Mouse (Mus musculus) forebrain, embryonic 11.5 days (tissue): ENCODE results near the gene Dhx57. TPM values are rescaled to one million over a fixed set of nuclear protein-coding genes. Genes with fewer than 3 reads are reported as not detected.
A peak's percentile ranks its signal among the peaks of the same experiment; 100 is the strongest.

Experiments used
- ATAC-seq: fragments of 200-750 bp; cut with Nextera tagmentation; replicated peaks from 2 replicates; pipeline ENCODE4 v1.8.0; 2017; ENCODE audit warnings: moderate TSS enrichment; ENCODE audit not compliant: low FRiP score
- DNase-seq: peaks from one replicate; pipeline ENCODE4 v3.0.0-alpha.2; 2017; ENCODE audit warnings: low spot score
- H3K27ac ChIP-seq: fragments of 300-500 bp; sonication (generic); 2 replicates; pipeline ENCODE4 v1.5.1; 2014; ENCODE audit warnings: low read depth, low read length
- H3K27me3 ChIP-seq: fragments of 300-500 bp; sonication (generic); 2 replicates; pipeline ENCODE4 v1.6.1; 2014; ENCODE audit warnings: mild to moderate bottlenecking, low read length, mixed read lengths; ENCODE audit not compliant: control insufficient read depth, insufficient read depth
- H3K36me3 ChIP-seq: fragments of 300-500 bp; sonication (generic); 2 replicates; pipeline ENCODE4 v1.6.1; 2014; ENCODE audit warnings: mild to moderate bottlenecking, low read length, moderate library complexity, mixed read lengths; ENCODE audit not compliant: control insufficient read depth, insufficient read depth
- H3K4me1 ChIP-seq: fragments of 300-500 bp; sonication (generic); replicated peaks from 2 replicates; pipeline ENCODE4 v1.6.1; 2014; ENCODE audit warnings: low read length, mixed read lengths; ENCODE audit not compliant: control insufficient read depth, insufficient read depth
- H3K4me2 ChIP-seq: fragments of 300-500 bp; sonication (generic); 2 replicates; pipeline ENCODE4 v1.6.1; 2014; ENCODE audit warnings: low read depth, mild to moderate bottlenecking, low read length, moderate library complexity, mixed read lengths; ENCODE audit not compliant: severe bottlenecking
- H3K4me3 ChIP-seq: fragments of 300-500 bp; sonication (generic); 2 replicates; pipeline ENCODE4 v1.5.1; 2014; ENCODE audit warnings: low read depth, low read length
- H3K9ac ChIP-seq: fragments of 300-500 bp; sonication (generic); 2 replicates; pipeline ENCODE4 v1.6.1; 2014; ENCODE audit warnings: low read length
- H3K9me3 ChIP-seq: fragments of 300-500 bp; sonication (generic); 2 replicates; pipeline ENCODE4 v1.6.1; 2016; ENCODE audit warnings: low read length, mixed read lengths; ENCODE audit not compliant: control insufficient read depth
- WGBS: fragments of 180-500 bp; shearing (Covaris S2); extraction: QIAGEN DNeasy Blood & Tissue Kit; methylation state at CpG from one replicate; pipeline ENCODE4 v1.1.7; 2014; 5-methylcytosine and 5-hydroxymethylcytosine counted together
- polyA plus RNA-seq: library from polyadenylated mRNA; unstranded; fragments of >200 nt; fragmentation: Nextera tagmentation; extraction: Ambion mirVana; gene quantifications from 2 replicates; pipeline ENCODE4 v1.2.1, GENCODE M21; 2014

Gene Dhx57
- polyA plus RNA-seq: 19.5 and 21.8 TPM in 2 replicates

- peak within 1 kb of the TSS; percentile 81 for H3K4me3 ChIP-seq
- no peaks in the 10 kb centered on the region for H3K9me3 ChIP-seq
- WGBS: under 1% methylated on average over 34 of the region's 35 CpGs
- H3K36me3 ChIP-seq: no peaks in the 10 kb centered on the region
- peak within 1 kb of the TSS; percentile 83 for H3K27ac ChIP-seq
- peak within 1 kb of the TSS; percentile 67 for H3K4me2 ChIP-seq
- peak; percentile 99 for ATAC-seq
- peak within 1 kb of the TSS; percentile 78 for H3K9ac ChIP-seq
- no peaks in the 10 kb centered on the region for H3K27me3 ChIP-seq
- DNase-seq: peak; percentile 98
- H3K4me1 ChIP-seq: no peaks in the 10 kb centered on the region; the same call in 1 of the 2 replicates
Measured at GRCm38 (mm10) chr17:80290074-80290657, at the start of gene Dhx57, which contains the start of gene Morn2. Dhx57 (minus strand) TSS chr17:80290476. Morn2 (plus strand) TSS chr17:80290203.

GRCm38 (mm10) chr17:80332386-80332785 is 42.1 kb upstream of the Dhx57 start:
- no peak overlapping the region for H3K4me2 ChIP-seq

GRCm38 (mm10) chr17:80326431-80326830 is 36.2 kb upstream of the Dhx57 start:
- Histone ChIP-seq H3K9ac (no peak overlapping the region), H3K4me3 (no peak overlapping the region), H3K36me3 (no peaks in the 10 kb centered on the region), H3K4me2 (no peak overlapping the region), H3K9me3 (no peaks in the 10 kb centered on the region), H3K27me3 (no peaks in the 10 kb centered on the region), H3K27ac (no peak overlapping the region), H3K4me1 (no peaks in the 10 kb centered on the region)
- ATAC-seq: no peak
- 73% methylated on average over 3 of the region's 3 CpGs for WGBS
- no peak for DNase-seq

More at GRCm38 (mm10) chr17:80332386-80332785, 42.1 kb upstream of the Dhx57 start:
- Histone ChIP-seq H3K9me3 (no peaks in the 10 kb centered on the region), H3K4me1 (no peaks in the 10 kb centered on the region), H3K9ac (no peak overlapping the region), H3K27me3 (no peaks in the 10 kb centered on the region), H3K4me3 (no peak overlapping the region), H3K36me3 (no peaks in the 10 kb centered on the region), H3K27ac (no peak overlapping the region)
- DNase-seq: no peak
- 82% methylated on average over 2 of the region's 2 CpGs for WGBS
- ATAC-seq: no peak

GRCm38 (mm10) chr17:80325456-80325855 is 35.2 kb upstream of the Dhx57 start:
- H3K4me2 ChIP-seq: no peak overlapping the region
- no peaks in the 10 kb centered on the region for H3K36me3 ChIP-seq
- H3K27me3 ChIP-seq: no peaks in the 10 kb centered on the region
- H3K4me3 ChIP-seq: no peak overlapping the region
- H3K9ac ChIP-seq: no peak overlapping the region
- no peak overlapping the region for H3K27ac ChIP-seq
- H3K9me3 ChIP-seq: no peaks in the 10 kb centered on the region
- WGBS: 91% methylated on average over 5 of the region's 5 CpGs
- no peaks in the 10 kb centered on the region for H3K4me1 ChIP-seq
- no peak for ATAC-seq
- no peak for DNase-seq

GRCm38 (mm10) chr17:80324521-80324920 is 34.2 kb upstream of the Dhx57 start:
- no peak overlapping the region for H3K4me3 ChIP-seq
- H3K36me3 ChIP-seq: no peaks in the 10 kb centered on the region
- ATAC-seq (no peak), DNase-seq (no peak)
- H3K4me2 ChIP-seq: no peak overlapping the region
- no peaks in the 10 kb centered on the region for H3K4me1 ChIP-seq
- WGBS: 86% methylated on average over 7 of the region's 7 CpGs
- no peaks in the 10 kb centered on the region for H3K27me3 ChIP-seq
- H3K9me3 ChIP-seq: no peaks in the 10 kb centered on the region
- H3K9ac ChIP-seq: no peak overlapping the region
- H3K27ac ChIP-seq: no peak overlapping the region

GRCm38 (mm10) chr17:80323658-80324057 is 33.4 kb upstream of the Dhx57 start:
- H3K27me3 ChIP-seq: no peaks in the 10 kb centered on the region
- no peak overlapping the region for H3K4me3 ChIP-seq
- H3K9ac ChIP-seq: no peak overlapping the region
- ATAC-seq: no peak
- DNase-seq: no peak
- H3K4me2 ChIP-seq: no peak overlapping the region
- no peaks in the 10 kb centered on the region for H3K9me3 ChIP-seq
- 90% methylated on average over 8 of the region's 8 CpGs for WGBS
- no peaks in the 10 kb centered on the region for H3K4me1 ChIP-seq
- H3K27ac ChIP-seq: no peak overlapping the region
- H3K36me3 ChIP-seq: no peaks in the 10 kb centered on the region

- WGBS: 83% methylated on average over 4 of the region's 4 CpGs
- DNase-seq (no peak), ATAC-seq (no peak)
Measured at GRCm38 (mm10) chr17:80323015-80323414, 32.7 kb upstream of the Dhx57 start.

GRCm38 (mm10) chr17:80322228-80322627 is 32.0 kb upstream of the Dhx57 start:
- DNase-seq (no peak), ATAC-seq (no peak)
- Histone ChIP-seq H3K27me3 (no peaks in the 10 kb centered on the region), H3K27ac (no peak overlapping the region), H3K9ac (no peak overlapping the region), H3K4me3 (no peak overlapping the region), H3K4me2 (no peak overlapping the region), H3K9me3 (no peaks in the 10 kb centered on the region), H3K36me3 (no peaks in the 10 kb centered on the region), H3K4me1 (no peaks in the 10 kb centered on the region)
- WGBS: 90% methylated on average over 6 of the region's 6 CpGs

More at GRCm38 (mm10) chr17:80323015-80323414, 32.7 kb upstream of the Dhx57 start:
- Histone ChIP-seq H3K9me3 (no peaks in the 10 kb centered on the region), H3K9ac (no peak overlapping the region), H3K4me3 (no peak overlapping the region), H3K4me1 (no peaks in the 10 kb centered on the region), H3K27ac (no peak overlapping the region), H3K36me3 (no peaks in the 10 kb centered on the region), H3K27me3 (no peaks in the 10 kb centered on the region), H3K4me2 (no peak overlapping the region)

GRCm38 (mm10) chr17:80312405-80312804 is 22.1 kb upstream of the Dhx57 start:
- WGBS: 78% methylated on average over 4 of the region's 4 CpGs
- H3K4me2 ChIP-seq: no peak overlapping the region
- H3K9me3 ChIP-seq: no peaks in the 10 kb centered on the region
- no peaks in the 10 kb centered on the region for H3K36me3 ChIP-seq
- ATAC-seq (no peak), DNase-seq (no peak)
- H3K9ac ChIP-seq: no peak overlapping the region
- H3K4me1 ChIP-seq: no peaks in the 10 kb centered on the region
- H3K4me3 ChIP-seq: no peak overlapping the region
- H3K27ac ChIP-seq: no peak overlapping the region
- H3K27me3 ChIP-seq: no peaks in the 10 kb centered on the region
